Mouse (Mus musculus): ENCODE measurements around the gene Eva1a.

Eva1a gene

GRCm38 (mm10) chr6:82040834-82041487, at the start of gene Eva1a:
Gene Eva1a (plus strand): TSS chr6:82041043.
- DNase-seq (ENCODE audit: low read depth), result no peak

GRCm38 (mm10) chr6:82012392-82012791, 28.5 kb upstream of the Eva1a start:
- no peak for DNase-seq (ENCODE audit: low read depth)

- no peak for DNase-seq (ENCODE audit: low read depth)
Measured at GRCm38 (mm10) chr6:82021074-82021473, 19.8 kb upstream of the Eva1a start.

GRCm38 (mm10) chr6:82021494-82021893, 19.3 kb upstream of the Eva1a start:
- DNase-seq (ENCODE audit: low read depth), result no peak

- DNase-seq (ENCODE audit: low read depth), result no peak
Measured at GRCm38 (mm10) chr6:82029611-82030510, 11.0 kb upstream of the Eva1a start.

- no peak for DNase-seq (ENCODE audit: low read depth)
Measured at GRCm38 (mm10) chr6:82030511-82030884, 10.3 kb upstream of the Eva1a start.

- no peak for DNase-seq (ENCODE audit: low read depth)
Measured at GRCm38 (mm10) chr6:82037211-82037610, 3.6 kb upstream of the Eva1a start.

GRCm38 (mm10) chr6:82039193-82039592, 1.6 kb upstream of the Eva1a start:
- DNase-seq (ENCODE audit: low read depth), result no peak

GRCm38 (mm10) chr6:82039968-82040367, 875 bp upstream of the Eva1a start:
- DNase-seq (ENCODE audit: low read depth), result no peak

- no peak for DNase-seq (ENCODE audit: low read depth)
Measured at GRCm38 (mm10) chr6:82041488-82042295, 849 bp downstream of the Eva1a start.

GRCm38 (mm10) chr6:82042296-82043125, 1.7 kb downstream of the Eva1a start:
- no peak for DNase-seq (ENCODE audit: low read depth)

GRCm38 (mm10) chr6:82043634-82044033, 2.8 kb downstream of the Eva1a start:
- DNase-seq (ENCODE audit: low read depth), result no peak

- no peak for DNase-seq (ENCODE audit: low read depth)
Measured at GRCm38 (mm10) chr6:82044509-82044908, 3.7 kb downstream of the Eva1a start.

GRCm38 (mm10) chr6:82047977-82048376, 7.1 kb downstream of the Eva1a start:
- DNase-seq (ENCODE audit: low read depth), result no peak

- DNase-seq (ENCODE audit: low read depth), result no peak
Measured at GRCm38 (mm10) chr6:82050201-82050600, 9.4 kb downstream of the Eva1a start.

GRCm38 (mm10) chr6:82051569-82051968, 10.7 kb downstream of the Eva1a start:
- DNase-seq (ENCODE audit: low read depth), result no peak

- DNase-seq (ENCODE audit: low read depth), result no peak
Measured at GRCm38 (mm10) chr6:82052047-82052725, 11.3 kb downstream of the Eva1a start.

- DNase-seq (ENCODE audit: low read depth), result no peak
Measured at GRCm38 (mm10) chr6:82052726-82053118, 11.9 kb downstream of the Eva1a start.

GRCm38 (mm10) chr6:82054854-82055253, 14.0 kb downstream of the Eva1a start:
- no peak for DNase-seq (ENCODE audit: low read depth)

- no peak for DNase-seq (ENCODE audit: low read depth)
Measured at GRCm38 (mm10) chr6:82059896-82060295, 19.1 kb downstream of the Eva1a start.

GRCm38 (mm10) chr6:82065230-82065629, 24.4 kb downstream of the Eva1a start:
- DNase-seq (ENCODE audit: low read depth), result no peak
